Mouse (Mus musculus) CH12.LX (cell line): ENCODE data around the gene Figla. TPM values are rescaled to one million over a fixed set of nuclear protein-coding genes. Genes with fewer than 3 reads are reported as not detected.
A peak's percentile ranks its signal among the peaks of the same experiment; 100 is the strongest.

ENCODE experiments used
- DNase-seq: peaks from one replicate; pipeline ENCODE4 v3.0.0-alpha.2; 2013; ENCODE audit errors: extremely low read depth
- H3K27ac ChIP-seq: 2 replicates; pipeline ENCODE4 v1.5.1; 2012; ENCODE audit warnings: low read depth, mild to moderate bottlenecking, control low read depth, moderate library complexity; ENCODE audit not compliant: insufficient read depth
- H3K27me3 ChIP-seq: replicated peaks from 2 replicates; pipeline ENCODE3; 2012; ENCODE audit warnings: inconsistent platforms
- H3K36me3 ChIP-seq, 2 experiments: replicated peaks in 1 of 2; 2 replicates each; pipeline versions ENCODE3 to v1.6.1; 2012; ENCODE audit warnings: inconsistent platforms in 1 of 2, low read length in 1 of 2, mild to moderate bottlenecking in 1 of 2, mixed read lengths in 1 of 2, moderate library complexity in 1 of 2; ENCODE audit not compliant: control insufficient read depth in 1 of 2, insufficient read depth in 1 of 2
- H3K4me1 ChIP-seq, 2 experiments: 2 replicates each; pipeline ENCODE4 v1.6.1; 2012; ENCODE audit warnings: inconsistent platforms in 1 of 2, moderate library complexity in 1 of 2; ENCODE audit not compliant: insufficient read depth in 2 of 2, control insufficient read depth in 1 of 2
- H3K4me2 ChIP-seq: 2 replicates; pipeline ENCODE4 v1.6.1; 2012; ENCODE audit warnings: low read depth, mild to moderate bottlenecking, control low read depth; ENCODE audit not compliant: poor library complexity, insufficient read depth, severe bottlenecking
- H3K4me3 ChIP-seq, 3 experiments: fragments of 150-350 bp in 1 of 3; sonication (generic) in 1 of 3; replicated peaks in 1 of 3; 2 replicates each; pipeline versions ENCODE3 to v1.5.1; 2011 to 2012; ENCODE audit warnings: low read depth in 2 of 3, low read length in 2 of 3, mild to moderate bottlenecking in 2 of 3, moderate library complexity in 2 of 3, control low read depth in 1 of 3, improper control_type of control experiment in 1 of 3, inconsistent platforms in 1 of 3, mixed read lengths in 1 of 3; ENCODE audit not compliant: poor library complexity in 1 of 3
- H3K79me2 ChIP-seq: replicated peaks from 2 replicates; pipeline ENCODE4 v1.6.1; 2012; ENCODE audit warnings: mild to moderate bottlenecking, moderate library complexity; ENCODE audit not compliant: control insufficient read depth, poor library complexity, insufficient read depth, severe bottlenecking; ENCODE audit errors: extremely low read depth
- H3K9ac ChIP-seq: 2 replicates; pipeline ENCODE4 v1.6.1; 2012; ENCODE audit warnings: low read depth, mild to moderate bottlenecking, control low read depth, moderate library complexity; ENCODE audit not compliant: insufficient read depth
- H3K9me3 ChIP-seq: replicated peaks from 2 replicates; pipeline ENCODE3; 2012; ENCODE audit warnings: low read length, inconsistent platforms, mixed read lengths
- CTCF ChIP-seq, 2 experiments: IDR thresholded peaks in 1 of 2; conservative IDR thresholded peaks in 1 of 2; 2 replicates each; pipeline ENCODE4 v1.5.1; 2011 to 2012; ENCODE audit warnings: low read depth in 2 of 2, low read length in 2 of 2, improper control_type of control experiment in 1 of 2, inconsistent platforms in 1 of 2, mild to moderate bottlenecking in 1 of 2, moderate library complexity in 1 of 2
- ELF1 ChIP-seq: IDR thresholded peaks from 2 replicates; pipeline ENCODE4 v1.6.1; 2014; ENCODE audit warnings: low read depth, mild to moderate bottlenecking, inconsistent platforms, low read length, improper control_type of control experiment
- EP300 ChIP-seq: IDR thresholded peaks from 2 replicates; pipeline ENCODE4 v1.6.1; 2011; ENCODE audit warnings: low read length, improper control_type of control experiment
- GABPA ChIP-seq: IDR thresholded peaks from 2 replicates; pipeline ENCODE4 v1.6.1; 2012; ENCODE audit warnings: low read depth, low read length, improper control_type of control experiment, inconsistent platforms; ENCODE audit not compliant: insufficient replicate concordance
- IRF4 ChIP-seq: IDR thresholded peaks from 2 replicates; pipeline ENCODE4 v1.6.1; 2014; ENCODE audit warnings: low read depth, mild to moderate bottlenecking, inconsistent platforms, low read length, improper control_type of control experiment
- JUN ChIP-seq: IDR thresholded peaks from 2 replicates; pipeline ENCODE4 v1.6.1; 2011; ENCODE audit warnings: low read depth, mild to moderate bottlenecking, low read length, improper control_type of control experiment, moderate library complexity; ENCODE audit not compliant: insufficient read depth
- JUND ChIP-seq: conservative IDR thresholded peaks from 2 replicates; pipeline ENCODE4 v1.6.1; 2011; ENCODE audit warnings: low read depth, low read length, improper control_type of control experiment
- MAX ChIP-seq: IDR thresholded peaks from 2 replicates; pipeline ENCODE4 v1.6.1; 2011; ENCODE audit warnings: low read length, improper control_type of control experiment
- MEF2A ChIP-seq: IDR thresholded peaks from 2 replicates; pipeline ENCODE4 v1.6.1; 2014; ENCODE audit warnings: low read depth, mild to moderate bottlenecking, inconsistent platforms, low read length, improper control_type of control experiment, borderline replicate concordance
- MXI1 ChIP-seq: IDR thresholded peaks from 2 replicates; pipeline ENCODE4 v1.6.1; 2011; ENCODE audit warnings: mild to moderate bottlenecking, low read depth, low read length, improper control_type of control experiment
- NRF1 ChIP-seq: IDR thresholded peaks from 2 replicates; pipeline ENCODE4 v1.6.1; 2014; ENCODE audit warnings: low read depth, mild to moderate bottlenecking, inconsistent platforms, low read length, improper control_type of control experiment, moderate library complexity
- PAX5 ChIP-seq: IDR thresholded peaks from 2 replicates; pipeline ENCODE4 v1.6.1; 2012; ENCODE audit warnings: low read length, inconsistent platforms, mixed read lengths
- POLR2AphosphoS2 ChIP-seq: IDR thresholded peaks from 2 replicates; pipeline ENCODE4 v1.6.1; 2011; ENCODE audit warnings: low read depth, low read length, improper control_type of control experiment
- RAD21 ChIP-seq: IDR thresholded peaks from 2 replicates; pipeline ENCODE4 v1.6.1; 2011; ENCODE audit warnings: low read depth, mild to moderate bottlenecking, low read length, improper control_type of control experiment, moderate library complexity
- RCOR1 ChIP-seq: conservative IDR thresholded peaks from 2 replicates; pipeline ENCODE4 v1.6.1; 2012; ENCODE audit warnings: low read depth, mild to moderate bottlenecking, inconsistent platforms, low read length, improper control_type of control experiment
- SIN3A ChIP-seq: IDR thresholded peaks from 2 replicates; pipeline ENCODE4 v1.6.1; 2012; ENCODE audit warnings: low read length, improper control_type of control experiment, inconsistent platforms
- SMC3 ChIP-seq: IDR thresholded peaks from 2 replicates; pipeline ENCODE4 v1.6.1; 2011; ENCODE audit warnings: low read depth, low read length, improper control_type of control experiment
- TBP ChIP-seq: conservative IDR thresholded peaks from 2 replicates; pipeline ENCODE4 v1.6.1; 2011; ENCODE audit warnings: low read depth, low read length, improper control_type of control experiment
- UBTF ChIP-seq: IDR thresholded peaks from 2 replicates; pipeline ENCODE4 v1.6.1; 2012; ENCODE audit warnings: low read depth, mild to moderate bottlenecking, inconsistent platforms, low read length, improper control_type of control experiment, moderate library complexity
- USF1 ChIP-seq: IDR thresholded peaks from 2 replicates; pipeline ENCODE4 v1.6.1; 2014; ENCODE audit warnings: low read depth, mild to moderate bottlenecking, inconsistent platforms, low read length, improper control_type of control experiment
- USF2 ChIP-seq: conservative IDR thresholded peaks from 2 replicates; pipeline ENCODE4 v1.6.1; 2011; ENCODE audit warnings: low read depth, low read length, improper control_type of control experiment
- ZNF384 ChIP-seq: IDR thresholded peaks from 2 replicates; pipeline ENCODE4 v1.6.1; 2012; ENCODE audit warnings: low read depth, low read length, improper control_type of control experiment, inconsistent platforms
- dilution Hi-C: fragments of 300-500 bp; cut with MboI; formaldehyde crosslinking; loops from 2 replicates; pipeline ENCODE4 v1.14.3; 2020; ENCODE audit warnings: low sequenced_read_pairs; ENCODE audit not compliant: extremely low pct_unique_long_range_greater_than_20kb, extremely low pct_ligation_motif_present
- in situ Hi-C: fragments of 300-500 bp; cut with MboI; formaldehyde crosslinking; loops from 3 replicates; pipeline ENCODE4 v1.14.3; 2019; ENCODE audit warnings: low sequenced_read_pairs, low pct_ligation_motif_present, low pct_unique_long_range_greater_than_20kb, mixed read lengths
- polyA plus RNA-seq: library from polyadenylated mRNA; unstranded; fragments of >175 nt; gene quantifications from 2 replicates; pipeline ENCODE4 v1.2.1, GENCODE M21; 2012; ENCODE audit warnings: low read depth; ENCODE audit not compliant: insufficient read length
- total RNA-seq, 2 experiments: library from RNA; depleted of rRNA; stranded (reverse); fragments of 300-350 nt in 1 of 2; fragments of >200 nt in 1 of 2; gene quantifications; 2 replicates each; pipeline ENCODE4 v1.2.3; 2012 to 2014

Gene Figla
- total and polyA plus RNA-seq, 3 experiments = not detected

DNA sequence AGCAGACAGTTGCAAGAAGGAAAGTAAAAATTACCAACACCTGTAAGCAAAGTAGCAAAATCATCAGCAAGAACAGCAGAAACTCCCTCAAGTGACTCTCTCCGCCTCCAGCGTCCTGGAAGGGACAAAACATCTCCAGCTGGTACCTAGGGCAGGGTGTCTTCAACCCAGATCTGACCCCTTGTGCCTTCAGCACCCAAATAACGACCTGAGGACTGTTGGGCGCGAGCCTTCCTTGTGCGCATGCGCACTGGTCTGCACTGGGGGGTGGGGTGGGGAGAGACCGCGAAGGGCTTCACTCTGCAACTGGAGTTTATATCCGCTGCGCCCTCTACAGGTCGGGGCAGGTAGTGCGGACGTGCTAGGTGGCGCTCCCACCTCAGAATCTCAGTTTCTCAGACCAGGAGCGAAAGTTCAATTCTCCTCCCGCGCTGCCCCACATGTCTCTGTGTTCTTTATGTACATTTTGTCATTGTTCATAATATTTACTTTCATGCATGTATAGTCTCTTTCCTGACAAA is 12.5 kb upstream of the Figla start:
- Histone ChIP-seq H3K27me3 (peaks cover 15% of the 10 kb centered on the region), H3K36me3 (no peaks in the 10 kb centered on the region), H3K4me1 (peaks cover 0 to 3% of the 10 kb centered on the region in 2 experiments; a peak in 2 of 4 replicates), H3K27ac (no peak overlapping the region), H3K4me2 (no peak overlapping the region), H3K9me3 (peaks cover 9% of the 10 kb centered on the region), H3K9ac (no peak overlapping the region), H3K4me3 (no peak overlapping the region), H3K79me2 (no peaks in the 10 kb centered on the region)
- dilution Hi-C loops (no loop called here), in situ Hi-C loops (loop anchor here (25.0 kb wide), 1 partner anchor 359 kb away; the partner anchor contains the start of genes Fam136a and Snrpg)
- TF ChIP-seq MAX (no peak), CTCF (conservative IDR thresholded peaks at IDR 0.05 in 1 of 2, IDR thresholded peaks at IDR 0.05 in 1 of 2; ENCODE audit: low read depth in 2 of 2, low read length in 2 of 2) (peak in 1 of 2 experiments; percentile 49; a peak in 3 of 4 replicates)
- DNase-seq = no peak

- DNase-seq = peak; percentile 80
- Histone ChIP-seq H3K9me3 (peaks cover 9% of the 10 kb centered on the region), H3K36me3 (no peaks in the 10 kb centered on the region), H3K4me1 (peaks cover 0 to 3% of the 10 kb centered on the region in 2 experiments; a peak in 2 of 4 replicates), H3K9ac (no peak overlapping the region), H3K4me3 (no peak overlapping the region), H3K27ac (no peak overlapping the region), H3K79me2 (no peaks in the 10 kb centered on the region), H3K27me3 (peaks cover 18% of the 10 kb centered on the region), H3K4me2 (peak overlapping the region; percentile 58; the same call in 1 of the 2 replicates)
- no peak for TF ChIP-seq EP300
- peak; percentile 79 for TF ChIP-seq SMC3
- TF ChIP-seq RAD21 = peak; percentile 80
- no peak for TF ChIP-seq JUN
- TF ChIP-seq CTCF (conservative IDR thresholded peaks at IDR 0.05 in 1 of 2, IDR thresholded peaks at IDR 0.05 in 1 of 2; ENCODE audit: low read depth in 2 of 2, low read length in 2 of 2) = peak; percentile 77 to 91
- in situ Hi-C loops = loop anchor here (5.0 to 25.0 kb wide), 3 partner anchors 32 to 358 kb away; partner anchors contain the start of genes Fam136a and Snrpg
- dilution Hi-C loops = no loop called here
Observed at GRCm38 (mm10) chr6:86004271-86005148, 11.5 kb upstream of the Figla start.

- Histone ChIP-seq H3K36me3 (no peaks in the 10 kb centered on the region), H3K27me3 (peaks cover 55% of the 10 kb centered on the region), H3K9me3 (peaks cover 2% of the 10 kb centered on the region), H3K79me2 (no peaks in the 10 kb centered on the region), H3K27ac (no peak overlapping the region), H3K9ac (no peak overlapping the region), H3K4me1 (no peaks in the 10 kb centered on the region; a peak in 1 of 4 replicates), H3K4me3 (no peak overlapping the region), H3K4me2 (no peak overlapping the region)
- in situ Hi-C loops (loop anchor here (5.0 to 25.0 kb wide), 3 partner anchors 38 to 352 kb away; partner anchors contain the start of genes Fam136a and Snrpg), dilution Hi-C loops (no loop called here)
- peak; percentile 44 for DNase-seq
- TF ChIP-seq JUN (no peak), SIN3A (no peak), UBTF (no peak), MXI1 (no peak), ZNF384 (no peak), MEF2A (no peak), RCOR1 (no peak), GABPA (no peak), USF1 (no peak), TBP (no peak), IRF4 (0 out of 2 replicates have a peak, but pooled peaks have one; percentile 15), CTCF (conservative IDR thresholded peaks at IDR 0.05 in 1 of 2, IDR thresholded peaks at IDR 0.05 in 1 of 2; ENCODE audit: low read depth in 2 of 2, low read length in 2 of 2) (peak; percentile 57 to 77), NRF1 (no peak), ELF1 (no peak), USF2 (no peak), JUND (no peak), POLR2AphosphoS2 (no peak), PAX5 (no peak)
Observed at GRCm38 (mm10) chr6:86009980-86010379, 6.0 kb upstream of the Figla start.
